Mouse (Mus musculus): ENCODE measurements around the gene Rbm20. TPM values are rescaled to one million over a fixed set of nuclear protein-coding genes. Genes with fewer than 3 reads are reported as not detected.
"Not testable (repeated sequence)": the region's sequence is repeated elsewhere in the genome, so short reads cannot be mapped to it uniquely, and the experiment has no call there.

The Rbm20 gene
- polyA plus RNA-seq, 1 experiment from 2014 or later: 0.96 TPM

- WGBS: 80% methylated on average over 25 of the region's 25 CpGs
- peaks cover 12% of the 10 kb centered on the region for H3K4me1 ChIP-seq
- H3K4me2 ChIP-seq: no peak overlapping the region
- H3K27ac ChIP-seq: no peak overlapping the region
- H3K27me3 ChIP-seq (replicated peaks): no peaks in the 10 kb centered on the region
- H3K9me3 ChIP-seq: no peaks in the 10 kb centered on the region
- H3K4me3 ChIP-seq (replicated peaks): no peak overlapping the region
- H3K36me3 ChIP-seq: no peaks in the 10 kb centered on the region
- ATAC-seq (ENCODE audit: insufficient read depth, low FRiP score, low read depth): no peak
- no peak overlapping the region for H3K9ac ChIP-seq
Measured at GRCm38 (mm10) chr19:53898970-53899900, 222.1 kb downstream of the Rbm20 start.

GRCm38 (mm10) chr19:53899941-53900610, 223.0 kb downstream of the Rbm20 start:
- ATAC-seq (ENCODE audit: insufficient read depth, low FRiP score, low read depth): no peak
- Histone ChIP-seq H3K9me3 (no peaks in the 10 kb centered on the region), H3K9ac (no peak overlapping the region), H3K27me3 (replicated peaks) (no peaks in the 10 kb centered on the region), H3K4me1 (peaks cover 11% of the 10 kb centered on the region), H3K36me3 (no peaks in the 10 kb centered on the region), H3K27ac (no peak overlapping the region), H3K4me3 (replicated peaks) (no peak overlapping the region), H3K4me2 (no peak overlapping the region)
- 85% methylated on average over 14 of the region's 14 CpGs for WGBS

GRCm38 (mm10) chr19:53901931-53902738, 225.0 kb downstream of the Rbm20 start:
- Histone ChIP-seq H3K9ac (no peak overlapping the region; the same call in 1 of the 2 replicates), H3K9me3 (no peaks in the 10 kb centered on the region), H3K27me3 (replicated peaks) (no peaks in the 10 kb centered on the region), H3K36me3 (no peaks in the 10 kb centered on the region), H3K27ac (peak overlapping the region; percentile 87), H3K4me2 (peak overlapping the region; percentile 69), H3K4me3 (replicated peaks) (peak overlapping the region; percentile 97), H3K4me1 (peaks cover 13% of the 10 kb centered on the region)
- 28% methylated on average over 15 of the region's 15 CpGs for WGBS
- no peak for ATAC-seq (ENCODE audit: insufficient read depth, low FRiP score, low read depth)

- under 1% methylated on average over 58 of the region's 61 CpGs for WGBS
- peak overlapping the region; percentile 97 for H3K4me3 ChIP-seq (replicated peaks)
- H3K27me3 ChIP-seq (replicated peaks): no peaks in the 10 kb centered on the region
- no peaks in the 10 kb centered on the region for H3K36me3 ChIP-seq
- peak; percentile 98 for ATAC-seq (ENCODE audit: insufficient read depth, low FRiP score, low read depth)
- peak overlapping the region; percentile 85 for H3K9ac ChIP-seq
- H3K27ac ChIP-seq: peak overlapping the region; percentile 87
- H3K9me3 ChIP-seq: no peaks in the 10 kb centered on the region
- peaks cover 13% of the 10 kb centered on the region for H3K4me1 ChIP-seq
- H3K4me2 ChIP-seq: peak overlapping the region; percentile 69
Measured at GRCm38 (mm10) chr19:53902739-53903487, 225.8 kb downstream of the Rbm20 start.

GRCm38 (mm10) chr19:53903507-53904321, 226.6 kb downstream of the Rbm20 start:
- Histone ChIP-seq H3K4me2 (peak overlapping the region; percentile 62), H3K9ac (peak overlapping the region; percentile 85), H3K27ac (peak overlapping the region; percentile 86), H3K27me3 (replicated peaks) (no peaks in the 10 kb centered on the region), H3K9me3 (no peaks in the 10 kb centered on the region), H3K4me3 (replicated peaks) (peak overlapping the region; percentile 97), H3K4me1 (peaks cover 13% of the 10 kb centered on the region), H3K36me3 (no peaks in the 10 kb centered on the region)
- ATAC-seq (ENCODE audit: insufficient read depth, low FRiP score, low read depth): peak; percentile 40
- WGBS: under 1% methylated on average over 67 of the region's 83 CpGs

- H3K9ac ChIP-seq: no peak overlapping the region
- peak overlapping the region; percentile 62 for H3K4me2 ChIP-seq
- H3K4me3 ChIP-seq (replicated peaks): peak overlapping the region; percentile 16; the same call in 1 of the 2 replicates
- no peaks in the 10 kb centered on the region for H3K9me3 ChIP-seq
- no peak for ATAC-seq (ENCODE audit: insufficient read depth, low FRiP score, low read depth)
- H3K27ac ChIP-seq: no peak overlapping the region
- no peaks in the 10 kb centered on the region for H3K27me3 ChIP-seq (replicated peaks)
- WGBS: 51% methylated on average over 7 of the region's 7 CpGs
- H3K36me3 ChIP-seq: peaks cover 7% of the 10 kb centered on the region; the same call in 1 of the 2 replicates
- H3K4me1 ChIP-seq: peaks cover 13% of the 10 kb centered on the region
Measured at GRCm38 (mm10) chr19:53904833-53905480, 227.9 kb downstream of the Rbm20 start.

GRCm38 (mm10) chr19:53906033-53906702, 229.1 kb downstream of the Rbm20 start:
- Histone ChIP-seq H3K9me3 (no peaks in the 10 kb centered on the region), H3K4me3 (replicated peaks) (no peak overlapping the region), H3K36me3 (peaks cover 7% of the 10 kb centered on the region; the same call in 1 of the 2 replicates), H3K27me3 (replicated peaks) (no peaks in the 10 kb centered on the region), H3K27ac (peak overlapping the region; percentile 40; the same call in 1 of the 2 replicates), H3K4me1 (peaks cover 13% of the 10 kb centered on the region), H3K9ac (no peak overlapping the region), H3K4me2 (peak overlapping the region; percentile 26; the same call in 1 of the 2 replicates)
- WGBS: 29% methylated on average over 6 of the region's 6 CpGs
- no peak for ATAC-seq (ENCODE audit: insufficient read depth, low FRiP score, low read depth)

GRCm38 (mm10) chr19:53906703-53907070, 229.6 kb downstream of the Rbm20 start:
- H3K9me3 ChIP-seq; H3K4me2 ChIP-seq; H3K36me3 ChIP-seq; ATAC-seq (ENCODE audit: insufficient read depth, low FRiP score, low read depth); H3K27ac ChIP-seq; H3K27me3 ChIP-seq (replicated peaks); H3K4me3 ChIP-seq (replicated peaks); H3K9ac ChIP-seq: not testable (repeated sequence)
- H3K4me1 ChIP-seq: peaks cover 12% of the 10 kb centered on the region

- H3K4me2 ChIP-seq: no peak overlapping the region
- H3K4me1 ChIP-seq: no peaks in the 10 kb centered on the region
- 96% methylated on average over 4 of the region's 4 CpGs for WGBS
- no peak for ATAC-seq (ENCODE audit: insufficient read depth, low FRiP score, low read depth)
- no peak overlapping the region for H3K27ac ChIP-seq
- H3K27me3 ChIP-seq (replicated peaks): no peaks in the 10 kb centered on the region
- no peak overlapping the region for H3K9ac ChIP-seq
- H3K4me3 ChIP-seq (replicated peaks): no peak overlapping the region
- peaks cover 32% of the 10 kb centered on the region for H3K36me3 ChIP-seq
- H3K9me3 ChIP-seq: no peaks in the 10 kb centered on the region
Measured at GRCm38 (mm10) chr19:53914950-53915349, 237.8 kb downstream of the Rbm20 start.
